Mouse (Mus musculus): ENCODE measurements around the gene Pip4k2b.
A peak's percentile ranks its signal among the peaks of the same experiment; 100 is the strongest.
"Not testable (repeated sequence)": the region's sequence is repeated elsewhere in the genome, so short reads cannot be mapped to it uniquely, and the experiment has no call there.

Gene Pip4k2b

GRCm38 (mm10) chr11:97714784-97715760, 29.4 kb downstream of the Pip4k2b start:
- no peak for DNase-seq (ENCODE audit: low spot score)

- DNase-seq (ENCODE audit: low spot score) = no peak
Observed at GRCm38 (mm10) chr11:97714356-97714755, 30.1 kb downstream of the Pip4k2b start.

GRCm38 (mm10) chr11:97713896-97714295, 30.6 kb downstream of the Pip4k2b start:
- no peak for DNase-seq (ENCODE audit: low spot score)

GRCm38 (mm10) chr11:97712286-97712685, 32.2 kb downstream of the Pip4k2b start:
- no peak for DNase-seq (ENCODE audit: low spot score)

GRCm38 (mm10) chr11:97711200-97711900, 33.2 kb downstream of the Pip4k2b start:
- no peak for DNase-seq (ENCODE audit: low spot score)

GRCm38 (mm10) chr11:97710067-97710466, 34.4 kb downstream of the Pip4k2b start:
- not testable (repeated sequence) for DNase-seq (ENCODE audit: low spot score)

GRCm38 (mm10) chr11:97703039-97703826, 41.3 kb downstream of the Pip4k2b start, which contains the start of gene Psmb3:
Psmb3 (plus strand) TSS chr11:97703399.
- peak; percentile 100 for DNase-seq (ENCODE audit: low spot score)

GRCm38 (mm10) chr11:97702393-97702745, 42.1 kb downstream of the Pip4k2b start:
- peak; percentile 89 for DNase-seq (ENCODE audit: low spot score)

GRCm38 (mm10) chr11:97701581-97702392, 42.7 kb downstream of the Pip4k2b start:
- no peak for DNase-seq (ENCODE audit: low spot score)

- peak; percentile 43 for DNase-seq (ENCODE audit: low spot score)
Observed at GRCm38 (mm10) chr11:97700746-97701580, 43.5 kb downstream of the Pip4k2b start.

GRCm38 (mm10) chr11:97700003-97700745, 44.3 kb downstream of the Pip4k2b start, which contains the start of gene Pcgf2:
Pcgf2 (minus strand) TSS chr11:97700497.
- peak; percentile 89 for DNase-seq (ENCODE audit: low spot score)

GRCm38 (mm10) chr11:97699626-97700002, 44.9 kb downstream of the Pip4k2b start:
- peak; percentile 93 for DNase-seq (ENCODE audit: low spot score)

- peak; percentile 84 for DNase-seq (ENCODE audit: low spot score)
Observed at GRCm38 (mm10) chr11:97698741-97699611, 45.5 kb downstream of the Pip4k2b start.

GRCm38 (mm10) chr11:97697891-97698529, 46.5 kb downstream of the Pip4k2b start:
- DNase-seq (ENCODE audit: low spot score) = no peak

GRCm38 (mm10) chr11:97697199-97697890, 47.2 kb downstream of the Pip4k2b start:
- DNase-seq (ENCODE audit: low spot score) = no peak

GRCm38 (mm10) chr11:97696669-97697068, 47.8 kb downstream of the Pip4k2b start:
- no peak for DNase-seq (ENCODE audit: low spot score)

GRCm38 (mm10) chr11:97695712-97696401, 48.6 kb downstream of the Pip4k2b start:
- no peak for DNase-seq (ENCODE audit: low spot score)

Measured in urinary bladder, postnatal 14 days (tissue).